Mouse (Mus musculus) ES-E14 (cell line): ENCODE results near the gene Myo16.

ENCODE experiments used
- MAFK ChIP-seq: IDR thresholded peaks from 2 replicates; pipeline ENCODE4 v1.6.1; 2014; ENCODE audit warnings: mild to moderate bottlenecking, low read depth, low read length, inconsistent platforms; ENCODE audit not compliant: insufficient read depth
- ZC3H11A ChIP-seq: IDR thresholded peaks from 2 replicates; pipeline ENCODE4 v1.6.1; 2012; ENCODE audit warnings: low read depth, mild to moderate bottlenecking, inconsistent platforms, low read length, borderline replicate concordance

DNA sequence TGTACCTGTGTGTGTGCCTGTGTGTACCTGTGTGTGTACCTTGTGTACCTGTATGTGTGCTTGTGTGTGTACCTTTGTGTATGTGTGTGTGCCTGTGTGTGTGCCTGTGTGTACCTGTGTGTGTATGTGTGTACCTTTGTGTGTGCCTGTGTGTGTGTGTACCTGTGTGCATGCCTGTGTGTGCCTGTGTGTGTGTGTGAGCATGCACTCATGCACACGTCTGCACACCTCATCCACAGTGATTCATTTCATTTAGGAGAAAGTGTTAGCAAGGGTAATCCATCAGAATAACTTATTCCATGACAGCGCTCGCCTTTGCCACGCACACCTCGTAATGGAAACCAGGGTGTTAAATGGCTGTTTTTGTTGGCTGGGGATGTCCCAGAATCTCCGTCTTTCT, 36.9 kb downstream of the Myo16 start:
- no peak for TF ChIP-seq ZC3H11A
- no peak for TF ChIP-seq MAFK
